Mouse (Mus musculus): ENCODE results near the gene Lrmda. TPM values are rescaled to one million over a fixed set of nuclear protein-coding genes. Genes with fewer than 3 reads are reported as not detected.

Lrmda gene
- polyA plus RNA-seq, 1 experiment = not detected

DNA sequence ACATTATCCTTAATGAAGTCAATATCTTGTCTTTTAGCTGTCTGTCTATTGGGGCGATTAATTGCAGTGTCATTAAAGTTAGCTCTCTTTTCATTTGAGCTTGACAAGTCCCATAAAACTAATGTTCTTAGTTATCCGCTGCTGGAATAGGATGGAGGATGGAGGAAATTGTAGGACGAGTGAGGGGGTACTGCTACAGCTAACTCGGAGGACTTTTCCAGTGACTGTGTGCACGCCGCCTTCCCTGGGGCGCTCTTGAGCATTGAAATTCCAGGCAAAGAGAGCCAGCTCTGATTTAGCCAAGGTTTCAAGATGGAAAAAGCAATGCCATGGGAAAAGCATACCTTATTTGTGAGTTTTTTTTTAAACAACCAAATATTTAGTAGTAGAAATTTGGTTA is 453.9 kb downstream of the Lrmda start:
- TF ChIP-seq POLR2A (IDR thresholded peaks at IDR 0.05; ENCODE audit: low read depth, low read length) (no peak), CTCF (IDR thresholded peaks at IDR 0.05; ENCODE audit: borderline replicate concordance, insufficient read depth, low read length) (no peak)

DNA sequence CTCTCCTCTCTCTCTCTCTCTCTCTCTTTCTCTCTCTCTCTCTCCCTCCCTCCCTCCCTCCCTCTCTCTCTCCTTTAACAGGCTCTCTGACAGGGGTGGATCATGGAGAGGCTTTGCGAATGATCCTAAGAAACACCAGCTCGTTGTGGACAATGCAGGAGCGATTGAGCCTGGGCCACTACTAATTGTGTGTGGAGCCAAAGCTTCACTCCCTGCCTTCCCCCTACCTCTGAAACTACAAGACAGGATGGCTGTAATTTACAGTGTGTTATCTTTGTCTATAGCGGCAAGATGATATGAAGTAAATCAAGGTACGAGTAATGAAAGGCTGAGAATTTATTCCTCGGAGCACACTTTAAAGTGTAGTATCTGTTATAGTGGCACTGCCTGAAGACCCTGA is 454.5 kb downstream of the Lrmda start:
- Histone ChIP-seq H3K27ac (ENCODE audit: insufficient read depth, low read length) (no peak overlapping the region), H3K4me3 (ENCODE audit: insufficient read depth, low read length) (no peak overlapping the region), H3K4me1 (ENCODE audit: control insufficient read depth, insufficient read depth, low read length) (no peaks in the 10 kb centered on the region)
- TF ChIP-seq POLR2A (IDR thresholded peaks at IDR 0.05; ENCODE audit: low read depth, low read length) (no peak), CTCF (IDR thresholded peaks at IDR 0.05; ENCODE audit: borderline replicate concordance, insufficient read depth, low read length) (no peak)

More for the DNA sequence above, 453.9 kb downstream of the Lrmda start:
- no peak overlapping the region for H3K4me3 ChIP-seq (ENCODE audit: insufficient read depth, low read length)
- no peaks in the 10 kb centered on the region for H3K4me1 ChIP-seq (ENCODE audit: control insufficient read depth, insufficient read depth, low read length)
- H3K27ac ChIP-seq (ENCODE audit: insufficient read depth, low read length) = no peak overlapping the region

DNA sequence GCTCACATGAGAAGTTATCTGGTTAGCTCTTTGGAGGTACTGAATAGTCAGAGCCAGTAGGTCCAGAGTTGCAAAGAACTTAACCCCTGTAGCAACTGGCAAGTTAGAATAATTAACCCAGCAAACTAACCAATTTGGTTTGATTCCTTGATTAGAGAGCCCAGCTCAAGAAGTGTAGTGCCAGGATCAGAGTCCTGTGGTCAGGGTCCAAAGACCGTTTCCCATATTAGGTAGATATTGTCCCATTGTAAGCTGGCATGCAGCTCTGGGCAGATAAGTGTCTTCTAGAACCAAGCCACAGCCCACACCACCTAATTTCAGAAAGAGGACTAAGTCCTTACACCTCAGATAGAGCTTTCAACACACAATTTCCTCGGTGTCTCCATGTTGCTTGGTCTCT is 473.8 kb downstream of the Lrmda start:
- TF ChIP-seq POLR2A (IDR thresholded peaks at IDR 0.05; ENCODE audit: low read depth, low read length) = no peak
- TF ChIP-seq CTCF (IDR thresholded peaks at IDR 0.05; ENCODE audit: borderline replicate concordance, insufficient read depth, low read length) = no peak
- Histone ChIP-seq H3K4me1 (ENCODE audit: control insufficient read depth, insufficient read depth, low read length) (no peaks in the 10 kb centered on the region), H3K4me3 (ENCODE audit: insufficient read depth, low read length) (no peak overlapping the region), H3K27ac (ENCODE audit: insufficient read depth, low read length) (no peak overlapping the region)

DNA sequence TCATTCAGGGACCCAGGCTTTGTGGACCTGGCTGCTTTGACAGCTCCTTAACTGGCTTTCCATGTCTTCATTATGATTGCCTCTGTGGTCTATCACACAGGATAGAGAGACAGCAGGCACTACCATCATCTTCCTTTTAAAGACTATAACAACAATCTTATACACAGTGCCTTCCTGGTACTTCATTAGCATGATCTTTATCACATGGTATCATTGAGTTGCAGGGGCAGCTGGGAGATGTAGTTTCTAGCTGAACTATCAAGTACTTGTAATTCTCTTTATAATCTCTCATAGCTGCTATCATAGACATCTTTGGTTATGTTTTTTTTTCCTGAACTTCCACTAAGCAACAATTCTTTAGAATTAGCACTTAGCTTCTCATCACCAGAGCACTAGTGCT is 474.8 kb downstream of the Lrmda start:
- TF ChIP-seq CTCF (IDR thresholded peaks at IDR 0.05; ENCODE audit: borderline replicate concordance, insufficient read depth, low read length) (no peak), POLR2A (IDR thresholded peaks at IDR 0.05; ENCODE audit: low read depth, low read length) (no peak)
- no peak overlapping the region for H3K4me3 ChIP-seq (ENCODE audit: insufficient read depth, low read length)
- no peaks in the 10 kb centered on the region for H3K4me1 ChIP-seq (ENCODE audit: control insufficient read depth, insufficient read depth, low read length)
- no peak overlapping the region for H3K27ac ChIP-seq (ENCODE audit: insufficient read depth, low read length)

DNA sequence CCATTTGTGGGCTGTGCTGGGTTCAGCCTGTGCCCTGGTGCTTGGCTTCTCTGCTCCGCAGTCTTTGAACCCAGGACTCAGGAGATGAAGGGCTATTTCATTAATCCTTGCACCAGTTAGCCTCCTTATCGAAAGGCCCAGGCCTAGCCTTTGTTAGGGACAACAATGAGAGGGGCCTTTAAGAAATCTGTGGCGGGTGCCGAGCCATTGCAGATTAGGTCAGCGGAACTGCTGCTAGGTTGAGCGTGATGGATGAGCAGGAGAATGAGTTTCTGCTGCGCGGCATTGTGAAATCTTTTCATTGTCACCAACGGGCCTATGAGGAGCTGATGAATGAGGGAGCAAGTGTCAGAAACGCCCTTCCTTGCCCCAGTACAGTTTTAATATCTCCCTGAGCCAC is 475.4 kb downstream of the Lrmda start:
- H3K27ac ChIP-seq (ENCODE audit: insufficient read depth, low read length) = no peak overlapping the region
- H3K4me1 ChIP-seq (ENCODE audit: control insufficient read depth, insufficient read depth, low read length) = no peaks in the 10 kb centered on the region
- no peak for TF ChIP-seq POLR2A (IDR thresholded peaks at IDR 0.05; ENCODE audit: low read depth, low read length)
- TF ChIP-seq CTCF (IDR thresholded peaks at IDR 0.05; ENCODE audit: borderline replicate concordance, insufficient read depth, low read length) = no peak
- no peak overlapping the region for H3K4me3 ChIP-seq (ENCODE audit: insufficient read depth, low read length)

DNA sequence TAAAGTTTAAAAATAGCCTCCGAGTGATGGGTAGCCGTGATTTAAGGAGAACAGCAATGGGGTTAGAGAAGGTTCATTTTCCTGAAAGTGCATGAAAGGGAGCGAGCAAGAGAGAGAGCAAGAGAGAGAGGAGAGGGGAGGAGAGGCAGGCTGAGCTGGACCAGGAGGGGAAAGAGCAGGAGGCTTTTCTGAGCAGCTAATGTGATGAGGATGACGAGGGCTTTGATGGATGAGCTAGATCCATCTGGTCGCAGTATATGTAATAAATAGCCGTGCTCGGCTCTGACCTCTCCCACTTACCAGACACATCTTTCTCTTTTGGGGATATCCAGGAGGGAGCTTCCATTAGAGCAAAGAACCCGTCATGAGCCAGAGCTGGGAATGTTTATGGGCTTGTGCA is 475.8 kb downstream of the Lrmda start:
- Histone ChIP-seq H3K27ac (ENCODE audit: insufficient read depth, low read length) (no peak overlapping the region), H3K4me1 (ENCODE audit: control insufficient read depth, insufficient read depth, low read length) (no peaks in the 10 kb centered on the region), H3K4me3 (ENCODE audit: insufficient read depth, low read length) (no peak overlapping the region)
- TF ChIP-seq CTCF (IDR thresholded peaks at IDR 0.05; ENCODE audit: borderline replicate concordance, insufficient read depth, low read length) (no peak), POLR2A (IDR thresholded peaks at IDR 0.05; ENCODE audit: low read depth, low read length) (no peak)

DNA sequence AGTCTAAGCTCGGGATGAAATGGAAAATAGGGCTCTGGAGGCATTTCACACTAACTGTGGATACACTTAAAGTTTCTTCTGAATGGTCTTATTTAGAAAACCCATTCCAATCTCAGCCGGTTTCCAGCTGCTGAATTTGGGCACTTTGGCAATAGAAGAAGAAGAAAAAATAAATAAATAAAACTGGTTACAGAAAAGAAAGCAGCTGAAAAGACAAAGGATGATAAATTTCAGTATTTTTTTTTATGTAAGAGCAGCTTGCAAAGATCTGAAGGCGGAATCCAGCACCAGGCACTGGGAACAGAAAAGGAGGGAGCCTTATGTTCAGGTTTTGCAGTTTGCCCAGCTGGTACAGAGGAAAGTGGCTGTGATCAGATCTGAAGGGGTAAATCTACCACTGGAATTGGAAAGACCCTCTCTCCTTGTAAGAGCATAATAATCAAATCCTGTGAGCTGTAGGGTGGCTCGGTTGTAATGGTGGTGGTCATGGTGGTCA is 478.2 kb downstream of the Lrmda start:
- H3K4me3 ChIP-seq (ENCODE audit: insufficient read depth, low read length) = no peak overlapping the region
- no peak overlapping the region for H3K27ac ChIP-seq (ENCODE audit: insufficient read depth, low read length)
- no peaks in the 10 kb centered on the region for H3K4me1 ChIP-seq (ENCODE audit: control insufficient read depth, insufficient read depth, low read length)
- no peak for TF ChIP-seq CTCF (IDR thresholded peaks at IDR 0.05; ENCODE audit: borderline replicate concordance, insufficient read depth, low read length)
- no peak for TF ChIP-seq POLR2A (IDR thresholded peaks at IDR 0.05; ENCODE audit: low read depth, low read length)

DNA sequence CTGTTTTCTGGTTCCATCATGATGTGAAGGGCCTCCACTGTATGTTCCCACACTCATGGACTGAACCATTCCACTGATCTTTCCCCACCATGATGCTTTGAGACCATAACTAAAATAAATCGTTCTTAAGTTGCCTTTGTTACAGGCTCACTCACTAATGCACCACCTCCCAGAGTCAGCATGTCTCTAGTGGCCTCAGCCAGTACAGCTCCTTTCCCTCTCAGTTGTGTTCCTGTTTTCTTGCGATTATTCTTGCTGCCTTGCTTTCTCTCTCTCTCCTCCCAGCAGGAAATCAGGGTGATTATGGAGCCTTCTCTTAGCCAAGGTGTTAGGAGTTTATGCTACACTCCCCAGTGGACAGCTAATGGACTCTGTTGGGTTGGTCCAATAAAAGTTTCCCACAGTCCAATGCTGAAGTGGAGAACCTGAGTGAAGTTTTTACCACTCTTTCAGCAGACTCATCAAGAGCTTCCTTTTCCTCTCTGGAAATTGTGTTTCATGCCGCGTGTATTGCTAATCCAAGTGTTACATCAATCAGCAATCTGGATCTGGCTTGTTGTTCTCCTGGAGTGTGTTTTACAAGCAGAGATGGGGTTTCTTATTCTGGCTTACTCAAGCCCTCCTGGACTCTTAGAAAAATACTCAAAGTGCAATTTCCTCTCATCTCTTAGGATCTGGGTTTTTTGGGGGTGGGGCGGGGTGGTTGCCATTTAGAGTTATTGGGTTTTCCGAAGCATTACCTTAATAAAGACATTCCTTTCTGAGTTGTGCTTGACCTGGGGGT is 490.4 kb downstream of the Lrmda start:
- no peak for TF ChIP-seq CTCF (IDR thresholded peaks at IDR 0.05; ENCODE audit: borderline replicate concordance, insufficient read depth, low read length)
- no peak for TF ChIP-seq POLR2A (IDR thresholded peaks at IDR 0.05; ENCODE audit: low read depth, low read length)
- Histone ChIP-seq H3K4me3 (ENCODE audit: insufficient read depth, low read length) (no peak overlapping the region), H3K4me1 (ENCODE audit: control insufficient read depth, insufficient read depth, low read length) (no peaks in the 10 kb centered on the region), H3K27ac (ENCODE audit: insufficient read depth, low read length) (no peak overlapping the region)

DNA sequence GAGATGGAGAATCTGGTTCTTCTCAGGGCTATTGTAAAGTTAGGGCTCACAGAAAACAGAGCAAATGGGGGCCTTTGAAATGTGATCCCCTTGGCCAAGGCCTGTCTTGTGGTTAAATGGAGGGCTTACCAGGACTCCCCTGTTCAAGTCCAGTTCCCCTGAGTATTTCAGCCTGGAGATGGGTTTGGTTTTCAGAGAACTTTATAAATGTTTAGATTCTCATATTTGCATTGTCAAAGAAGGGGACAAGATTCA is 490.9 kb downstream of the Lrmda start:
- no peak for TF ChIP-seq CTCF (IDR thresholded peaks at IDR 0.05; ENCODE audit: borderline replicate concordance, insufficient read depth, low read length)
- TF ChIP-seq POLR2A (IDR thresholded peaks at IDR 0.05; ENCODE audit: low read depth, low read length) = no peak
- H3K4me1 ChIP-seq (ENCODE audit: control insufficient read depth, insufficient read depth, low read length) = no peaks in the 10 kb centered on the region

DNA sequence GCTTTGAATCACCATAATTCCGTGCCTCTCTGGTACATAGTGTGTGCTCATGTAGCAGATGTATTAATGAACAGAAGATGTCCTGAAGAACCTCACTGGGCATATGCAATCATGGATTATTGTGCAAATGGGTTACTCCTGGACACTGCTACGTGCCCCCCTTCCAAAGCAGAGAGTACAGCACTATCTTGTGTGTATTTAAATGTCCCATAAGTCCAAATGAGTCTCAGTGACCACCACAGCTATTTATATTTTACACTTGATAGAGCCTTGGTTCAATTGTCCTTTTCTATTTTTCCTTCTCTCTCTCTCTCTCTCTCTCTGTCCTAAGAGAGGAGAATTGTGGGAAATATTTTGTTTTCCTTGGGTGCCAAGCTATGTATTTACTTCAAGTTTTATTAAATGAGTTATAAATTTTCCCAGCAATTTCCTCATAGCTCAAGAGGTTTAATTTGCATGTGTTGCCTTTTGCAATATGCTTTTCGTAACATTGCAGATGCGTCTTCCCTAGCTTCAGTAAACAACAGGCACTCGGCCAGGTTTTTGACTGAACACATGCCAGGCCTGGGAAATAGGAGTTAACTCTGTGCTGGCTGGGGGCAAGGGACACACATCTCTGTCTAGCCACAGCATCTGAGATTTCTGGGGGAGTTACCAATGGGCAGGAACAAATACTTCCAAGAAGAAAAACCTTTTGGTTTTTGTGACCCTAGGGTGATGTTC is 495.0 kb downstream of the Lrmda start:
- no peaks in the 10 kb centered on the region for H3K4me1 ChIP-seq (ENCODE audit: control insufficient read depth, insufficient read depth, low read length)

More for the DNA sequence above, 490.9 kb downstream of the Lrmda start:
- Histone ChIP-seq H3K27ac (ENCODE audit: insufficient read depth, low read length) (no peak overlapping the region), H3K4me3 (ENCODE audit: insufficient read depth, low read length) (no peak overlapping the region)

More for the DNA sequence above, 495.0 kb downstream of the Lrmda start:
- H3K27ac ChIP-seq (ENCODE audit: insufficient read depth, low read length) = no peak overlapping the region
- TF ChIP-seq POLR2A (IDR thresholded peaks at IDR 0.05; ENCODE audit: low read depth, low read length) (no peak), CTCF (IDR thresholded peaks at IDR 0.05; ENCODE audit: borderline replicate concordance, insufficient read depth, low read length) (no peak)
- H3K4me3 ChIP-seq (ENCODE audit: insufficient read depth, low read length) = no peak overlapping the region
